Mouse (Mus musculus) neural tube, embryonic 12.5 days (tissue): ENCODE results near the gene Prdx5. TPM values are rescaled to one million over a fixed set of nuclear protein-coding genes. Genes with fewer than 3 reads are reported as not detected.
A peak's percentile ranks its signal among the peaks of the same experiment; 100 is the strongest.
"Not testable (repeated sequence)": the region's sequence is repeated elsewhere in the genome, so short reads cannot be mapped to it uniquely, and the experiment has no call there.

Source experiments
- ATAC-seq: fragments of 200-750 bp; cut with Nextera tagmentation; 2 replicates; pipeline ENCODE4 v1.8.0; 2017; ENCODE audit warnings: low read depth, mild to moderate bottlenecking, moderate TSS enrichment, moderate library complexity; ENCODE audit not compliant: low FRiP score
- H3K27ac ChIP-seq: fragments of 300-500 bp; sonication (generic); 2 replicates; pipeline ENCODE4 v1.5.1; 2016
- H3K27me3 ChIP-seq: fragments of 300-500 bp; sonication (generic); replicated peaks from 2 replicates; pipeline ENCODE4 v1.6.1; 2016; ENCODE audit warnings: mild to moderate bottlenecking
- H3K36me3 ChIP-seq: fragments of 300-500 bp; sonication (generic); 2 replicates; pipeline ENCODE4 v1.6.1; 2016; ENCODE audit warnings: mild to moderate bottlenecking
- H3K4me1 ChIP-seq: fragments of 300-500 bp; sonication (generic); 2 replicates; pipeline ENCODE4 v1.6.1; 2016
- H3K4me2 ChIP-seq: fragments of 300-500 bp; sonication (generic); replicated peaks from 2 replicates; pipeline ENCODE4 v1.6.1; 2016; ENCODE audit warnings: mild to moderate bottlenecking
- H3K4me3 ChIP-seq: fragments of 300-500 bp; sonication (generic); 2 replicates; pipeline ENCODE4 v1.5.1; 2016
- H3K9ac ChIP-seq: fragments of 300-500 bp; sonication (generic); 2 replicates; pipeline ENCODE4 v1.6.1; 2016; ENCODE audit warnings: mild to moderate bottlenecking
- H3K9me3 ChIP-seq: fragments of 300-500 bp; sonication (generic); 2 replicates; pipeline ENCODE4 v1.6.1; 2016; ENCODE audit warnings: mild to moderate bottlenecking
- WGBS: fragments of 180-500 bp; shearing (Covaris S2); methylation state at CpG from one replicate; pipeline ENCODE4 v1.1.7; 2016; 5-methylcytosine and 5-hydroxymethylcytosine counted together
- polyA plus RNA-seq: library from polyadenylated mRNA; unstranded; fragments of >200 nt; fragmentation: Nextera tagmentation; extraction: Ambion mirVana; gene quantifications from 2 replicates; pipeline ENCODE4 v1.2.1, GENCODE M21; 2016

The Prdx5 gene
- polyA plus RNA-seq, 1 experiment from 2014 or later: 198 TPM

- H3K4me3 ChIP-seq, H3K36me3 ChIP-seq, H3K27ac ChIP-seq, H3K4me2 ChIP-seq, H3K27me3 ChIP-seq, H3K9ac ChIP-seq, ATAC-seq, H3K4me1 ChIP-seq: not testable (repeated sequence)
- WGBS: 92% methylated on average over 18 of the region's 18 CpGs
- H3K9me3 ChIP-seq: peaks cover 11% of the 10 kb centered on the region; the same call in 1 of the 2 replicates
Measured at GRCm38 (mm10) chr19:6895608-6896305, 14.1 kb downstream of the Prdx5 start.

GRCm38 (mm10) chr19:6893731-6894451, 16.0 kb downstream of the Prdx5 start:
- H3K27me3 ChIP-seq: no peaks in the 10 kb centered on the region
- ATAC-seq: no peak
- H3K4me3 ChIP-seq: no peak overlapping the region
- H3K4me1 ChIP-seq: no peaks in the 10 kb centered on the region
- H3K36me3 ChIP-seq: no peaks in the 10 kb centered on the region
- H3K27ac ChIP-seq: no peak overlapping the region
- peaks cover 11% of the 10 kb centered on the region; the same call in 1 of the 2 replicates for H3K9me3 ChIP-seq
- no peak overlapping the region for H3K9ac ChIP-seq
- WGBS: 90% methylated on average over 14 of the region's 14 CpGs
- no peak overlapping the region for H3K4me2 ChIP-seq

DNA sequence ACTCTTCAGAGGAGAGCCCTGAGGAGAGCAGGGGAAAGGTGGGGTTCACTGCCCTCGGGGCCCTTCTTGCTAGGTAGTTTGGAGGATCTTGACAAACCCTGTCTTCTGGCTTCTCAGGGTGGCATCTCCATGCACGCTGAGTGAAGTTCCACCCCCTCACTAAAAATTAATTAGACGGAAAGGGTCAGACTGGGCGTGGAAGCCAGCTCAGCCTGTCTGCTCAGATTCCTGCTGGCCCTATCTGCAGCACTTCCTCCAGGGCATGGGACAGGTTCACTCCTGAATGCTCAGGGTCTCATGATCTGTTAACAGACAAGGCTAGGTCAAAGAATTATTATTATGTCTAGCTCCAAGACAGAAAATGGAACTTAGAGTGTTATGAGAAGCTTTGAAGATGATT, 17.4 kb downstream of the Prdx5 start:
- H3K9ac ChIP-seq: no peak overlapping the region
- H3K4me1 ChIP-seq: no peaks in the 10 kb centered on the region
- H3K9me3 ChIP-seq: peaks cover 10% of the 10 kb centered on the region; the same call in 1 of the 2 replicates
- H3K27me3 ChIP-seq: no peaks in the 10 kb centered on the region
- H3K4me2 ChIP-seq: no peak overlapping the region
- WGBS: 69% methylated on average over 4 of the region's 4 CpGs
- ATAC-seq: no peak
- no peak overlapping the region for H3K27ac ChIP-seq
- H3K36me3 ChIP-seq: no peaks in the 10 kb centered on the region
- no peak overlapping the region for H3K4me3 ChIP-seq

DNA sequence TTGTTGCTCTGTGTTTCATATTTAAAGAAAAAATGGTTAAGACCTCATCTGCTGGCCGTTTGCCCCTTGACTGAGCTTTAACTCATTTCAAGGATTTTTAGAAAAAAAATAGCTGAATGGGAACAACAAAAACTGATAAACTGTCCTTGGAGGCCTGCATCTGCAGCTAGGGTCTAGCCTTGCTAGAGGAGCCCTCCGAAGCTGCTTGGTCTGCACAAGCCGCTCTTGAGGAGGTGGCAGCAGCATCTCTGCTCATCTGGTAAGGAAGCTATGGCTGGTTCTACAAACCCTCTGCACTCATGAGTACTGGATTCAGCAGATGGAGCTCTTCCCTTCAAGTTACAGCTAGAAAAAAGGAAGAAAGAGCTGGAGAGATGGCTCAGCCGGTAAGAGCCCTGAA, 31.9 kb downstream of the Prdx5 start:
- no peak for ATAC-seq
- Histone ChIP-seq H3K36me3 (no peaks in the 10 kb centered on the region), H3K4me1 (no peaks in the 10 kb centered on the region), H3K9me3 (peaks cover 5% of the 10 kb centered on the region), H3K9ac (no peak overlapping the region), H3K4me3 (no peak overlapping the region), H3K27ac (no peak overlapping the region), H3K27me3 (no peaks in the 10 kb centered on the region), H3K4me2 (no peak overlapping the region)
- 89% methylated on average over 4 of the region's 4 CpGs for WGBS

GRCm38 (mm10) chr19:6876799-6877198, 33.1 kb downstream of the Prdx5 start:
- Histone ChIP-seq H3K36me3 (no peaks in the 10 kb centered on the region), H3K27me3 (no peaks in the 10 kb centered on the region), H3K4me1 (no peaks in the 10 kb centered on the region), H3K9ac (no peak overlapping the region), H3K9me3 (peaks cover 5% of the 10 kb centered on the region), H3K4me3 (no peak overlapping the region), H3K4me2 (no peak overlapping the region), H3K27ac (no peak overlapping the region)
- ATAC-seq: no peak

- Histone ChIP-seq H3K27me3 (no peaks in the 10 kb centered on the region), H3K27ac (no peak overlapping the region), H3K36me3 (no peaks in the 10 kb centered on the region), H3K4me2 (no peak overlapping the region), H3K4me3 (no peak overlapping the region), H3K9me3 (peaks cover 4% of the 10 kb centered on the region), H3K4me1 (no peaks in the 10 kb centered on the region), H3K9ac (no peak overlapping the region)
- ATAC-seq: no peak
- 89% methylated on average over 6 of the region's 6 CpGs for WGBS
Measured at GRCm38 (mm10) chr19:6875834-6876233, 34.1 kb downstream of the Prdx5 start.

DNA sequence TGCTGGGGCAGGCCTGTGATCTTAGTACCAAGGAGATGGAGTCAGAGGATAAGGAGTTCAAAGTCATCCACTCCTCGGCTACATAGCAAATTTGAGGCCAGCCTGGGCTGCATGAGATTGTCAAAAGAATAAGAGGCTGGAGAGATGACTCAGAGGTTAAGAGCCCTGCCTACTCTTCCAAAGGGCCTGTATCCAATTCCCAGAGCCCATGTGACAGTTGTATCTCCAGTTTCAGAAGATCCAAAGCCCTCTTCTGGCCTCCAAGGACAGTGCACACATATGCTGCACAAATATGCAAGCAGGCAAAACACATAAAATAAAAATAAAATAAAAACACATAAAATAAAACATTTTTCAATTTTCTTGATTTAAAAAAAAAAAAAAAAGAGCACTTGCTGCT, 35.6 kb downstream of the Prdx5 start:
- WGBS: 78% methylated on average over 1 of the region's 1 CpGs
- H3K4me3 ChIP-seq: no peak overlapping the region
- no peaks in the 10 kb centered on the region for H3K4me1 ChIP-seq
- H3K27me3 ChIP-seq: no peaks in the 10 kb centered on the region
- H3K4me2 ChIP-seq: no peak overlapping the region
- ATAC-seq: no peak
- no peak overlapping the region for H3K9ac ChIP-seq
- H3K9me3 ChIP-seq: no peaks in the 10 kb centered on the region
- H3K27ac ChIP-seq: no peak overlapping the region
- H3K36me3 ChIP-seq: no peaks in the 10 kb centered on the region

- WGBS: 85% methylated on average over 3 of the region's 3 CpGs
- Histone ChIP-seq H3K27ac (no peak overlapping the region), H3K4me1 (no peaks in the 10 kb centered on the region), H3K36me3 (no peaks in the 10 kb centered on the region), H3K27me3 (no peaks in the 10 kb centered on the region), H3K9me3 (no peaks in the 10 kb centered on the region), H3K9ac (no peak overlapping the region), H3K4me2 (no peak overlapping the region), H3K4me3 (no peak overlapping the region)
- ATAC-seq: no peak
Measured at GRCm38 (mm10) chr19:6872701-6873100, 37.2 kb downstream of the Prdx5 start.

GRCm38 (mm10) chr19:6871574-6872271, 38.2 kb downstream of the Prdx5 start:
- Histone ChIP-seq H3K36me3 (no peaks in the 10 kb centered on the region), H3K9me3 (no peaks in the 10 kb centered on the region), H3K4me3 (no peak overlapping the region), H3K4me1 (no peaks in the 10 kb centered on the region), H3K9ac (no peak overlapping the region), H3K4me2 (no peak overlapping the region), H3K27me3 (no peaks in the 10 kb centered on the region), H3K27ac (no peak overlapping the region)
- no peak for ATAC-seq
- WGBS: 66% methylated on average over 5 of the region's 5 CpGs

DNA sequence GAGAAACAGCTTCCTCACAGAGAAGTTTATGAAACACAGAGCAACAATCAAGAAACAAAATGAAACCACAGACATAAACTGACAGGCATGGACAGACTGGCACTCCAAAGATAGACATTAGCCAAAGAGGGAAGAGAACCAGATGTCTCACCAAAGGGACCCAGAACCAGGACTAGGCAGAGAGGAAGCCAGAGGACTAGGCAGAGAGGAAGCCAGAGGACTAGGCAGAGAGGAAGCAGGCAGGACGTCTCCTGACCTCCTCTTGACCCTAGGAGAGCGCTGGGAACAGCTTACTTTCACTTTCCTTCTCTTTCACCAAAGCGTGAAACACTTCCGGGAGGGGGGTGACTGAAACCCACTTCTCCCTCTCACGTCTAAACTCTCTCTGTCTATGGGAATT, 40.6 kb downstream of the Prdx5 start:
- Histone ChIP-seq H3K9me3 (no peaks in the 10 kb centered on the region), H3K27me3 (no peaks in the 10 kb centered on the region), H3K36me3 (no peaks in the 10 kb centered on the region), H3K4me3 (no peak overlapping the region), H3K9ac (no peak overlapping the region), H3K4me1 (no peaks in the 10 kb centered on the region), H3K4me2 (peak overlapping the region; percentile 41), H3K27ac (no peak overlapping the region)
- 0% methylated on average over 5 of the region's 5 CpGs for WGBS
- ATAC-seq: no peak

- Histone ChIP-seq H3K27me3 (no peaks in the 10 kb centered on the region), H3K27ac (no peak overlapping the region), H3K4me3 (no peak overlapping the region), H3K9me3 (no peaks in the 10 kb centered on the region), H3K4me1 (no peaks in the 10 kb centered on the region), H3K36me3 (no peaks in the 10 kb centered on the region), H3K4me2 (no peak overlapping the region), H3K9ac (no peak overlapping the region)
- WGBS: 91% methylated on average over 4 of the region's 4 CpGs
- ATAC-seq: no peak
Measured at GRCm38 (mm10) chr19:6861451-6861850, 48.5 kb downstream of the Prdx5 start.

- WGBS: 82% methylated on average over 6 of the region's 6 CpGs
- Histone ChIP-seq H3K27me3 (no peaks in the 10 kb centered on the region), H3K4me3 (no peak overlapping the region), H3K4me2 (no peak overlapping the region), H3K27ac (no peak overlapping the region), H3K4me1 (peaks cover 2% of the 10 kb centered on the region), H3K9ac (no peak overlapping the region), H3K9me3 (no peaks in the 10 kb centered on the region), H3K36me3 (no peaks in the 10 kb centered on the region)
- no peak for ATAC-seq
Measured at GRCm38 (mm10) chr19:6860706-6861105, 49.2 kb downstream of the Prdx5 start.
